Mouse (Mus musculus): ENCODE data around the gene 5730455P16Rik. TPM values are rescaled to one million over a fixed set of nuclear protein-coding genes. Genes with fewer than 3 reads are reported as not detected.
"Not testable (repeated sequence)": the region's sequence is repeated elsewhere in the genome, so short reads cannot be mapped to it uniquely, and the experiment has no call there.

The 5730455P16Rik gene
- polyA plus RNA-seq (2012; rRNA removed) (1.6 and 2.4 TPM in 2 replicates), polyA plus RNA-seq (2014; fragmentation: Nextera tagmentation; extraction: Ambion mirVana) (5.0 and 5.1 TPM in 2 replicates)

DNA sequence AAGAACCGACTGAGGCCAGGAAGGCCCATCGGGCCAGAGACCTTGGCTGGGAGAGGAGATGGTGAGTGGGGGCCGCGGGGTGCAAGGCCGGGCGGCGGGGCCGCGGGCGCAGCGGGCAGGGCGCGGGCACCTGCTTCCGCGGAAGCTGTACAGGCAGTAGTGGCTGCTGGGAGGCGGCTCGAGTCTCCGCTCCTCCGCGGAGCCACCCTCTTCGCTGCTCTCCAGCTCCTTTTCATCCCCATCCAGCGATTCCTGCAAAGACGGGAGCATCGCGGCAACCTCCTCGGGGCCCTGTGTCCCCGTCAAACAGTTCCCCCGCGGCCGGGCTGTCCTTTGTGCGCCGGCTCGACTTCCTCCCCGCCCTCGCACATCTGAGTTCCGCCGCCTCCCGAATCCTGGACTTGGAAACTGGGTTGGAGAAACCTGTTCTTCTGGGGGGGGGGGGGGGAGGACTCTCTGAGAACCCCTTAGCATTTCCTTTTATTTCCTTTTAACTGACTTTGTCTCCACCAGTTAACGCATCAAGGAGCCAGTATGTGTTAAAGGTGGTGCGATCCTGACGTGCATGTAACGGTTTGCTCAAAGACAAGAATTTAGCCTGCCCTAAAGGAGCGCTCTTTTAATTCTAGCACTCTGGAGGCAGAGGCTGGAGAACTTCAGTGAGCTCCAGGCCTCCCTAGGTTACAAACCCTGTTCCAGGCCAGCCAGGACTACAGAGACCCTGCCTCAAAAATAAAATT is at the start of gene 5730455P16Rik:
5730455P16Rik (minus strand) TSS at position 323 of the 740 bp plus-strand sequence.
- DNase-seq (ENCODE audit: low read depth in 3 of 3, low spot score in 3 of 3) (peak; percentile 62 to 71 (median 66)), ATAC-seq (ENCODE audit: insufficient read depth) (peak; percentile 83)
- Histone ChIP-seq H3K4me1 (replicated peaks; ENCODE audit: control insufficient read depth in 2 of 2, insufficient read depth in 2 of 2, low read length in 1 of 2) (peaks cover 8 to 14% of the 10 kb centered on the region in 2 experiments), H3K27ac (peak within 1 kb of the TSS; percentile 62), H3K36me3 (replicated peaks; ENCODE audit: control insufficient read depth, insufficient read depth, low read depth) (0 out of 2 replicates have a peak, but pooled peaks cover 2% of the 10 kb centered on the region), H3K27me3 (ENCODE audit: control insufficient read depth, insufficient read depth, low read length) (no peaks in the 10 kb centered on the region), H3K9ac (replicated peaks) (peak within 1 kb of the TSS; percentile 95), H3K4me3 (ENCODE audit: insufficient read depth in 1 of 2, low read depth in 2 of 2, low read length in 2 of 2) (peak within 1 kb of the TSS; percentile 84 to 95), H3K4me2 (ENCODE audit: low read depth) (peak within 1 kb of the TSS; percentile 75), H3K9me3 (ENCODE audit: control insufficient read depth, low read length) (no peaks in the 10 kb centered on the region)
- 2% methylated on average over 40 of the region's 43 CpGs for whole genome bisulfite sequencing (ENCODE audit: insufficient replicate concordance)
- no peak for TF ChIP-seq CTCF (IDR thresholded peaks at IDR 0.05; ENCODE audit: low read depth)
- TF ChIP-seq EP300 (IDR thresholded peaks at IDR 0.05; ENCODE audit: low read depth): no peak

DNA sequence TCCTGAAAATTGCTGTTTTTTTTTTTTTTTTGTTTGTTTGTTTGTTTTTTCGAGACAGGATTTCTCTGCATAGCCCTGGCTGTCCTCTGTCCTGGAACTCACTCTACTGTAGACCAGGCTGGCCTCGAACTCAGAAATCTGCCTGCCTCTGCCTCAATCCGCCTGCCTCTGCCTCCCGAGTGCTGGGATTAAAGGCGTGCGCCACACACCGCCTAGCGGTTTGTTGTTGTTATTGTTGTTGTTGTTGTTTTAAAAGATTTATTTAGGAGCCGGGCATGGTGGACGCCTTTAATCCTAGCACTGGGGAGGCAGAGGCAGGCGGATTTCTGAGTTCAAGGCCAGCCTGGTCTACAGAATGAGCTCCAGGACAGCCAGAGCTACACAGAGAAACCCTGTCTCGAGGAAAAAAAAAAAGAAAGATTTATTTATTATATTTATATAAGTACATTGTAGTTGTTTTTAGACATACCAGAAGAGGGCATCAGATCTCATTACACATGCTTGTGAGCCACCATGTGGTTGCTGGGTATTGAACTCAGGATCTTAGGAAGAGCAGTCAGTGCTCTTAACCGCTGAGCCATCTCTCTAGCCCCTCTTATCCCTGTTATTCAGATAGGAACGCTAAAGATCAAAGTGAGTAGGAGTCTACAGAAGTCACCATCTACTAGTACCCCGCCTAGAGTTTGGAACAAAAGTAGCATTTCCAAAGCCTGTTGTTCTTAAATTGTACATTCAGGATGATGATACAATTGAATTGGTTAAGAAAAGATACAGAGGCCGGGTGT is 48.4 kb upstream of the 5730455P16Rik start:
- H3K27me3 ChIP-seq (ENCODE audit: control insufficient read depth, insufficient read depth, low read length); H3K4me1 ChIP-seq (replicated peaks; ENCODE audit: control insufficient read depth in 2 of 2, insufficient read depth in 2 of 2, low read length in 1 of 2); H3K9ac ChIP-seq (replicated peaks); ATAC-seq (ENCODE audit: insufficient read depth); H3K9me3 ChIP-seq (ENCODE audit: control insufficient read depth, low read length); H3K36me3 ChIP-seq (replicated peaks; ENCODE audit: control insufficient read depth, insufficient read depth, low read depth); H3K27ac ChIP-seq; H3K4me2 ChIP-seq (ENCODE audit: low read depth); DNase-seq (ENCODE audit: low read depth in 3 of 3, low spot score in 3 of 3); H3K4me3 ChIP-seq (ENCODE audit: insufficient read depth in 1 of 2, low read depth in 2 of 2, low read length in 2 of 2): not testable (repeated sequence)
- WGBS (ENCODE audit: insufficient replicate concordance): 66% methylated on average over 16 of the region's 16 CpGs

- Histone ChIP-seq H3K4me2 (ENCODE audit: low read depth) (no peak overlapping the region), H3K27me3 (ENCODE audit: control insufficient read depth, insufficient read depth, low read length) (no peaks in the 10 kb centered on the region), H3K4me1 (replicated peaks; ENCODE audit: control insufficient read depth in 2 of 2, insufficient read depth in 2 of 2, low read length in 1 of 2) (peaks cover 5 to 8% of the 10 kb centered on the region in 2 experiments), H3K36me3 (replicated peaks; ENCODE audit: control insufficient read depth, insufficient read depth, low read depth) (no peaks in the 10 kb centered on the region), H3K27ac (no peak overlapping the region), H3K9ac (replicated peaks) (no peak overlapping the region), H3K4me3 (ENCODE audit: insufficient read depth in 1 of 2, low read depth in 2 of 2, low read length in 2 of 2) (no peak overlapping the region), H3K9me3 (ENCODE audit: control insufficient read depth, low read length) (no peaks in the 10 kb centered on the region)
- 42% methylated on average over 5 of the region's 5 CpGs for WGBS (ENCODE audit: insufficient replicate concordance)
- ATAC-seq (ENCODE audit: insufficient read depth) (no peak), DNase-seq (ENCODE audit: low read depth in 3 of 3, low spot score in 3 of 3) (no peak)
- TF ChIP-seq EP300 (IDR thresholded peaks at IDR 0.05; ENCODE audit: low read depth) (no peak), CTCF (IDR thresholded peaks at IDR 0.05; ENCODE audit: low read depth) (peak; percentile 29)
Measured at GRCm38 (mm10) chr11:80425247-80425778, 47.5 kb upstream of the 5730455P16Rik start.

- no peak for TF ChIP-seq CTCF (IDR thresholded peaks at IDR 0.05; ENCODE audit: low read depth)
- no peak for TF ChIP-seq EP300 (IDR thresholded peaks at IDR 0.05; ENCODE audit: low read depth)
- ATAC-seq (ENCODE audit: insufficient read depth): no peak
- DNase-seq (ENCODE audit: low read depth in 3 of 3, low spot score in 3 of 3): no peak
- Histone ChIP-seq H3K4me1 (replicated peaks; ENCODE audit: control insufficient read depth in 2 of 2, insufficient read depth in 2 of 2, low read length in 1 of 2) (peaks cover 1 to 9% of the 10 kb centered on the region in 2 experiments), H3K4me3 (ENCODE audit: insufficient read depth in 1 of 2, low read depth in 2 of 2, low read length in 2 of 2) (no peak overlapping the region), H3K9ac (replicated peaks) (no peak overlapping the region), H3K9me3 (ENCODE audit: control insufficient read depth, low read length) (no peaks in the 10 kb centered on the region), H3K36me3 (replicated peaks; ENCODE audit: control insufficient read depth, insufficient read depth, low read depth) (no peaks in the 10 kb centered on the region), H3K27me3 (ENCODE audit: control insufficient read depth, insufficient read depth, low read length) (no peaks in the 10 kb centered on the region), H3K27ac (no peak overlapping the region), H3K4me2 (ENCODE audit: low read depth) (no peak overlapping the region)
- WGBS (ENCODE audit: insufficient replicate concordance): 27% methylated on average over 2 of the region's 2 CpGs
Measured at GRCm38 (mm10) chr11:80424691-80425090, 46.9 kb upstream of the 5730455P16Rik start.
